Comparison of ENCODE assay signal across 12 mouse cellular contexts in genomic region chr5:107950643-107951042, GRCm38 (mm10). TPM values are rescaled to one million over a fixed set of nuclear protein-coding genes. Genes with fewer than 3 reads are reported as not detected.
DNase-seq lines count a peak whose midpoint lies in the region; ATAC-seq and TF ChIP-seq lines count a peak whose summit lies in the region.
"Had no signal": no experiment of that assay in that cellular context is flagged by ENCODE, and none has a peak within 500 bp of the region (broad histone marks: within the 10 kb centered on the region; RNA-seq: fewer than 3 reads in every experiment).

No protein-coding gene starts in this region.

- H3K4me2 ChIP-seq in lung, postnatal 0 days (replicated peaks; ENCODE audit: low read depth, low read length) = no peak overlapping the region
- H3K4me2 ChIP-seq: forebrain, embryonic 13.5 days; lung, embryonic 15.5 days had no signal

- peak overlapping the region; percentile 28; the same call in 1 of the 2 replicates for H3K27ac ChIP-seq in lung, postnatal 0 days (ENCODE audit: low read length)
- H3K27ac ChIP-seq in midbrain, embryonic 10.5 days (replicated peaks) = no peak overlapping the region
- H3K27ac ChIP-seq: forebrain, embryonic 13.5 days; lung, embryonic 15.5 days had no signal

- H3K9ac ChIP-seq in lung, postnatal 0 days (replicated peaks; ENCODE audit: low read depth) = no peak overlapping the region
- H3K9ac ChIP-seq: forebrain, embryonic 13.5 days; lung, embryonic 15.5 days had no signal

- DNase-seq in lung, adult 18-20 months = peak; percentile 61 to 62
- DNase-seq in lung, postnatal 14 days = no peak
- DNase-seq in lung, postnatal 0 days (ENCODE audit: low spot score) = peak; percentile 72
- peak; percentile 65 to 72 for DNase-seq in spleen, postnatal 36 days (ENCODE audit: low spot score in 2 of 2)
- no peak for DNase-seq in midbrain, embryonic 10.5 days (ENCODE audit: low spot score)
- DNase-seq in ovary, adult 18-20 months (ENCODE audit: low spot score) = no peak
- no peak for DNase-seq in heart, postnatal 25 days (ENCODE audit: low spot score)
- DNase-seq: kidney, adult 2 months; layer of hippocampus, postnatal 36 days had no signal

- 45% methylated on average over 5 of the region's 5 CpGs for WGBS in lung, postnatal 0 days
- 88% methylated on average over 5 of the region's 5 CpGs for WGBS in midbrain, embryonic 10.5 days

- ATAC-seq in common myeloid progenitor, adult 5-6 weeks (replicated peaks; ENCODE audit: low read depth, poor library complexity, severe bottlenecking) = peak; percentile 76
- peak; percentile 78 for ATAC-seq in lung, postnatal 0 days
- ATAC-seq: forebrain, embryonic 13.5 days had no signal

- H3K4me3 ChIP-seq in lung, postnatal 0 days (ENCODE audit: low read depth, low read length) = no peak overlapping the region
- H3K4me3 ChIP-seq in midbrain, embryonic 10.5 days = no peak overlapping the region
- H3K4me3 ChIP-seq: forebrain, embryonic 13.5 days; lung, embryonic 15.5 days had no signal

- no peaks in the 10 kb centered on the region for H3K9me3 ChIP-seq in lung, postnatal 0 days (ENCODE audit: low read length)
- no peaks in the 10 kb centered on the region for H3K9me3 ChIP-seq in midbrain, embryonic 10.5 days (replicated peaks)
- H3K9me3 ChIP-seq: forebrain, embryonic 13.5 days; lung, embryonic 15.5 days had no signal

- H3K36me3 ChIP-seq in lung, postnatal 0 days (ENCODE audit: insufficient read depth, low read length) = no peaks in the 10 kb centered on the region
- H3K36me3 ChIP-seq in midbrain, embryonic 10.5 days = no peaks in the 10 kb centered on the region
- H3K36me3 ChIP-seq: lung, embryonic 15.5 days had no signal

- H3K27me3 ChIP-seq in lung, postnatal 0 days (replicated peaks; ENCODE audit: insufficient read depth, low read length) = no peaks in the 10 kb centered on the region
- no peaks in the 10 kb centered on the region for H3K27me3 ChIP-seq in midbrain, embryonic 10.5 days (ENCODE audit: low read depth, poor library complexity, severe bottlenecking)
- H3K27me3 ChIP-seq: forebrain, embryonic 13.5 days; lung, embryonic 15.5 days had no signal

- TF ChIP-seq CTCF in lung, postnatal 0 days (IDR thresholded peaks at IDR 0.05) = no peak

- H3K4me1 ChIP-seq in lung, postnatal 0 days (ENCODE audit: insufficient read depth, low read depth, low read length) = no peaks in the 10 kb centered on the region
- H3K4me1 ChIP-seq in midbrain, embryonic 10.5 days = no peaks in the 10 kb centered on the region

- intact Hi-C loops in heart, postnatal 25 days (cut with DNase I) = no loop called here

- no peak for TF ChIP-seq EP300 in lung, postnatal 0 days (IDR thresholded peaks at IDR 0.05)

RNA-seq across cellular contexts. Expression of gene Fam69a, which starts 36.2 kb away (rescaled TPM):
- total RNA-seq in common myeloid progenitor, adult 5-6 weeks (2017) = 15.8 and 28.6 TPM in 2 replicates
- 29.4 and 33.9 TPM in 2 replicates for polyA plus RNA-seq in lung, postnatal 0 days (2015; fragmentation: Nextera tagmentation; extraction: Ambion mirVana)
- polyA plus RNA-seq in midbrain, embryonic 10.5 days (2016; fragmentation: Nextera tagmentation; extraction: Ambion mirVana) = 18.3 and 21.5 TPM in 2 replicates
- 10 to 100 TPM in 1 of 2 experiments, 1 to 10 TPM in 1; 8.0 to 10.9 TPM for total RNA-seq in heart, postnatal 25 days (2021)

RNA-seq across cellular contexts. Expression of gene Rpl5, which starts 50.3 kb away (rescaled TPM):
- 363 and 432 TPM in 2 replicates for total RNA-seq in common myeloid progenitor, adult 5-6 weeks (2017)
- polyA plus RNA-seq in lung, postnatal 0 days (2015; fragmentation: Nextera tagmentation; extraction: Ambion mirVana) = 27.9 and 29.6 TPM in 2 replicates
- 79.8 and 89.8 TPM in 2 replicates for polyA plus RNA-seq in midbrain, embryonic 10.5 days (2016; fragmentation: Nextera tagmentation; extraction: Ambion mirVana)
- 10 to 100 TPM; 30.6 to 34.7 TPM for total RNA-seq in heart, postnatal 25 days (2021)

Comparison
In these comparisons a context has a peak if more than half of its experiments do, and no peak if none do; other contexts are left out.
1. DNase-seq: peak in lung, adult 18-20 months (2 of 2), lung, postnatal 0 days (single experiment) and spleen, postnatal 36 days (2 of 2); none in lung, postnatal 14 days (single experiment), midbrain, embryonic 10.5 days (single experiment), ovary, adult 18-20 months (single experiment) and heart, postnatal 25 days (single experiment).
2. RNA of gene Rpl5, which starts 50.3 kb away (total RNA-seq): 363 to 432 TPM in common myeloid progenitor, adult 5-6 weeks; 30.6 to 34.7 TPM in heart, postnatal 25 days; every median in the first group is over 10 times any median in the second.